Mouse (Mus musculus): ENCODE data around the gene Sntg2. TPM values are rescaled to one million over a fixed set of nuclear protein-coding genes. Genes with fewer than 3 reads are reported as not detected.

Gene Sntg2
- total and polyA plus RNA-seq, 2 experiments from 2014 or later, result 4.1 to 5.3 TPM

DNA sequence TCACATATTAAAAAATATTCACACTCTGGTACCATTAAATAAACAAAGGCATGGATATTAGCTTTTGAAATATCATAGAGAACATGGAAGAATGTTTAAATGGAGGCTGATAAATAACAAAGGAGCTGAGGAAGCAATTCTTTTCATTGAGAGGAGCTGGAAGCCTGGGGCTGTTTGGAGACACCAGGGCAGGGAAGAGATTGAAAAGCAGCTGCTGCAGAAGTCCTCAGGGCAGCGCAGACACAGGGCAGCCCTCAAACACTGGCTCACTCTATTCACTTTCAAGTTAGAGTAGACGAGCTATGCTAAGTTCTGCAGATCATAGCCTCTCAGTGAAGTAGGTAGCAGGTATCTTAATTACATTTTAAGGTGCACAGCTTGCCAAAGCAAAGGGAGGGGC lies 164.6 kb downstream of the Sntg2 start:
- Histone ChIP-seq H3K36me3 (ENCODE audit: insufficient read depth, low read length) (no peaks in the 10 kb centered on the region), H3K9ac (replicated peaks; ENCODE audit: low read length) (no peak overlapping the region), H3K27me3 (ENCODE audit: insufficient read depth, low read length) (no peaks in the 10 kb centered on the region), H3K4me3 (ENCODE audit: low read length) (no peak overlapping the region), H3K4me2 (ENCODE audit: low read depth, low read length) (no peak overlapping the region), H3K9me3 (ENCODE audit: low read length) (no peaks in the 10 kb centered on the region), H3K27ac (no peak overlapping the region), H3K4me1 (ENCODE audit: insufficient read depth, low read length) (no peaks in the 10 kb centered on the region; the same call in 1 of the 2 replicates)
- no peak for DNase-seq (ENCODE audit: low spot score)
- TF ChIP-seq CTCF (IDR thresholded peaks at IDR 0.05; ENCODE audit: low read depth), result no peak
- ATAC-seq, result no peak
- WGBS, result 38% methylated on average over 2 of the region's 2 CpGs

DNA sequence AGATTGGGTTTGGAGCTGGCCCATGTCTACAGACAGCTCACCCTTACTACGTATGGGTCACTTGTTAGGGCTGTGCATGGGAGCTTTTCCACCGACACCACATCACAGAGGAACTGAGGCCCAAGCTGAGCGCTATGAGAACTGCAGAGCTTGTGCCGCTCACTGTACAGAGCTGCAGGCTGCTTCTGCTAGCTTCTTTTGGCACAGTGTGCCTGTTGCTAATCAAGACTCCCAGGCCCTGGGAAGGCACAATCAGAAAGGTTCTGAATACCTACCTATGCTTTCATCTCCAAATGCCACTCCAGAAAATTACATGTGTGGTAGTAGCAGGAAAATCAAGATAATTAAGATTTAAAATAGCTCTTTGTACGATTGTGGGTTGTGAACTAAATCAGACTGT lies 165.1 kb downstream of the Sntg2 start:
- no peak overlapping the region for H3K27ac ChIP-seq
- DNase-seq (ENCODE audit: low spot score) (no peak), ATAC-seq (no peak)
- no peaks in the 10 kb centered on the region for H3K36me3 ChIP-seq (ENCODE audit: insufficient read depth, low read length)
- H3K4me2 ChIP-seq (ENCODE audit: low read depth, low read length), result no peak overlapping the region
- H3K9me3 ChIP-seq (ENCODE audit: low read length), result no peaks in the 10 kb centered on the region
- WGBS, result 66% methylated on average over 5 of the region's 5 CpGs
- no peak for TF ChIP-seq CTCF (IDR thresholded peaks at IDR 0.05; ENCODE audit: low read depth)
- no peaks in the 10 kb centered on the region for H3K27me3 ChIP-seq (ENCODE audit: insufficient read depth, low read length)
- H3K4me3 ChIP-seq (ENCODE audit: low read length), result no peak overlapping the region
- H3K4me1 ChIP-seq (ENCODE audit: insufficient read depth, low read length), result no peaks in the 10 kb centered on the region; the same call in 1 of the 2 replicates
- no peak overlapping the region for H3K9ac ChIP-seq (replicated peaks; ENCODE audit: low read length)

DNA sequence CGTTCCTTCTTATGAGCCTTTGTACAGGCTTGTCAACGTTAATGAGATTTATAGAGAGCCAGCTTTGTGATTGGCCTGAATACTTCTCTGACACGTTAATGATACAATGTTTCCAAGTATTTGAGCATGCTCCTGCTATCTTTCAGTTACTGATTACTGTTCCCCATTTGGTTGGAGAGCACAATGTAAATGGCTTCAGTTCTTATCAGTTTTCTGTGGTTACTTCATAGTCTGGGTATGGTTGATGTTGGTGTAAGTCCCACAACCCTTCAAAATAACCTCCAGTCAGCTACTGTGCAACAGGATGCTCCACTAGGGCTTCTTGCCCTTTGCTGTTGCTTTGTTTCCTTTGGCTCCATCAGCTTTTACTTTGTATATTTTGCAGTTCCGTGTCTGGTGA lies 168.7 kb downstream of the Sntg2 start:
- H3K9me3 ChIP-seq (ENCODE audit: low read length), result no peaks in the 10 kb centered on the region
- H3K4me1 ChIP-seq (ENCODE audit: insufficient read depth, low read length), result no peaks in the 10 kb centered on the region; the same call in 1 of the 2 replicates
- no peak for ATAC-seq
- H3K27me3 ChIP-seq (ENCODE audit: insufficient read depth, low read length), result no peaks in the 10 kb centered on the region
- no peaks in the 10 kb centered on the region for H3K36me3 ChIP-seq (ENCODE audit: insufficient read depth, low read length)
- DNase-seq (ENCODE audit: low spot score), result no peak
- no peak overlapping the region for H3K4me3 ChIP-seq (ENCODE audit: low read length)
- WGBS, result 80% methylated on average over 4 of the region's 4 CpGs
- no peak overlapping the region for H3K27ac ChIP-seq
- no peak for TF ChIP-seq CTCF (IDR thresholded peaks at IDR 0.05; ENCODE audit: low read depth)
- no peak overlapping the region for H3K4me2 ChIP-seq (ENCODE audit: low read depth, low read length)
- H3K9ac ChIP-seq (replicated peaks; ENCODE audit: low read length), result no peak overlapping the region

GRCm38 (mm10) chr12:30202763-30203162 lies 170.4 kb downstream of the Sntg2 start:
- Histone ChIP-seq H3K9me3 (ENCODE audit: low read length) (no peaks in the 10 kb centered on the region), H3K9ac (replicated peaks; ENCODE audit: low read length) (no peak overlapping the region), H3K27ac (no peak overlapping the region), H3K36me3 (ENCODE audit: insufficient read depth, low read length) (no peaks in the 10 kb centered on the region), H3K4me3 (ENCODE audit: low read length) (no peak overlapping the region), H3K27me3 (ENCODE audit: insufficient read depth, low read length) (no peaks in the 10 kb centered on the region), H3K4me1 (ENCODE audit: insufficient read depth, low read length) (no peaks in the 10 kb centered on the region), H3K4me2 (ENCODE audit: low read depth, low read length) (no peak overlapping the region)
- ATAC-seq (no peak), DNase-seq (ENCODE audit: low spot score) (no peak)
- no peak for TF ChIP-seq CTCF (IDR thresholded peaks at IDR 0.05; ENCODE audit: low read depth)
- WGBS, result 74% methylated on average over 1 of the region's 1 CpGs

DNA sequence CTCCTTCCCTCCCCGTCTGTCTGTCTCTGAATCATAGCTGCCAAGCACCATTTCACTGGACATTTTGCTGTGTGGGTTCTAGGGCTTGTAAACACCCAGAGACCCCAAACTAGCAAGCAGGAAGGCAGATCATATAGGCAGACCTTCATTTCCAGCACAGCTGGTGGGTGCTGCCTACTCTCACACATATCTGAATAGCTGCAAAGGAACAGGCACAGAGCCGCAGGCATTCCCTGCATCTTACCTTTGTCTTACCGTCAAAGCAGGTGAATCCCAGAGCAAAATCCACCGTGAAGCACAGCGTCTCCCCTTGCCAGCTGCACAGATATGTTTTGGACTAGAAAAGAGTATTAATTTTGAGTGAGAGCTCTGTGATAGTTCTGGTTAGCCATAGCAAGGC lies 172.1 kb downstream of the Sntg2 start:
- Histone ChIP-seq H3K4me3 (ENCODE audit: low read length) (no peak overlapping the region), H3K27me3 (ENCODE audit: insufficient read depth, low read length) (no peaks in the 10 kb centered on the region), H3K36me3 (ENCODE audit: insufficient read depth, low read length) (no peaks in the 10 kb centered on the region), H3K4me1 (ENCODE audit: insufficient read depth, low read length) (no peaks in the 10 kb centered on the region), H3K9me3 (ENCODE audit: low read length) (no peaks in the 10 kb centered on the region), H3K27ac (no peak overlapping the region), H3K4me2 (ENCODE audit: low read depth, low read length) (no peak overlapping the region), H3K9ac (replicated peaks; ENCODE audit: low read length) (no peak overlapping the region)
- WGBS, result 73% methylated on average over 5 of the region's 5 CpGs
- no peak for TF ChIP-seq CTCF (IDR thresholded peaks at IDR 0.05; ENCODE audit: low read depth)
- no peak for DNase-seq (ENCODE audit: low spot score)
- no peak for ATAC-seq

DNA sequence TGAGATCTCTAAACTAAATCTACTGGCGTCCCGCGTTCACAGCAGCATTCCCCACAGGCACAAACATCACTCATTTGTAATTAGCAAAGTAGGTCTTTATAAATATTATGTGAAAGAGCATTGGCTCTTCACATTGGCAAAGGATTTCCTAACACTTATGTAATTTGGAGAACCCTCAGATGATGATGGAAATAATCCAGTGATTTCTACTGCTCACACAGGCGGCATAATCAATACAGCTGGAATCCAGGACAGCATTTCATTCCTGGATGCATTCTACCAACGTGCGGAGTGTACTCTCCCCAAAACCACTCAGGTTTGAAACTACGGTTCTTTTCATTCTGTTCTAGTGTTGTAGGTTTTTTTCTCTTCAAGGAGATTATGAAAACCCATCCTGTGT lies 172.6 kb downstream of the Sntg2 start:
- H3K27ac ChIP-seq, result no peak overlapping the region
- WGBS, result 84% methylated on average over 7 of the region's 7 CpGs
- H3K4me2 ChIP-seq (ENCODE audit: low read depth, low read length), result no peak overlapping the region
- H3K9me3 ChIP-seq (ENCODE audit: low read length), result no peaks in the 10 kb centered on the region
- no peak overlapping the region for H3K9ac ChIP-seq (replicated peaks; ENCODE audit: low read length)
- DNase-seq (ENCODE audit: low spot score), result no peak
- no peak overlapping the region for H3K4me3 ChIP-seq (ENCODE audit: low read length)
- H3K27me3 ChIP-seq (ENCODE audit: insufficient read depth, low read length), result no peaks in the 10 kb centered on the region
- H3K4me1 ChIP-seq (ENCODE audit: insufficient read depth, low read length), result no peaks in the 10 kb centered on the region
- no peak for ATAC-seq
- TF ChIP-seq CTCF (IDR thresholded peaks at IDR 0.05; ENCODE audit: low read depth), result no peak
- H3K36me3 ChIP-seq (ENCODE audit: insufficient read depth, low read length), result no peaks in the 10 kb centered on the region

DNA sequence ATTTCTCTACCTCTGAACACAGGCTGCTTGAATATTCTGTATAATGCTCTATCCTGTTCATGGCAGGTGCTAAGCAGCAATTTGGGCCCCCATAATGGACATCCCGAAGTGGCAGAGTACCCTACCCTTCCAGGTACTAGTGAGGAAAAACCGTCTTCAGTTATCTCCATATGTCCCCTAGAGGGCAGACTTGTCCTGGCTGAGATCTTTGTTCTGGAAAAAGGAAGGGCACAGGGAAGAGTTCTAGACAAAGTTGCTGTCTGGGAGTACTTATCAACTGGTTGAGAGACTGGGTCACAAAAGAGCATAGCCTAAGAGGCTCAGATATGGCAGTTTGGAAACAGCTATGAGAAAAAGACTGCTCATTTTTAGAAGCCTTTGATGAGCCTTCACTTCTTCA lies 173.4 kb downstream of the Sntg2 start:
- no peaks in the 10 kb centered on the region for H3K9me3 ChIP-seq (ENCODE audit: low read length)
- H3K9ac ChIP-seq (replicated peaks; ENCODE audit: low read length), result no peak overlapping the region
- peak; percentile 85 for TF ChIP-seq CTCF (IDR thresholded peaks at IDR 0.05; ENCODE audit: low read depth)
- H3K27ac ChIP-seq, result no peak overlapping the region
- no peak overlapping the region for H3K4me2 ChIP-seq (ENCODE audit: low read depth, low read length)
- ATAC-seq, result no peak
- no peaks in the 10 kb centered on the region for H3K27me3 ChIP-seq (ENCODE audit: insufficient read depth, low read length)
- peak; percentile 80 for DNase-seq (ENCODE audit: low spot score)
- WGBS, result 23% methylated on average over 2 of the region's 2 CpGs
- no peaks in the 10 kb centered on the region for H3K4me1 ChIP-seq (ENCODE audit: insufficient read depth, low read length)
- H3K36me3 ChIP-seq (ENCODE audit: insufficient read depth, low read length), result no peaks in the 10 kb centered on the region
- no peak overlapping the region for H3K4me3 ChIP-seq (ENCODE audit: low read length)

Measured in hindbrain, postnatal 0 days (tissue).